Mouse (Mus musculus) left cerebral cortex, adult 2 months (tissue): ENCODE results near the gene Etv5. TPM values are rescaled to one million over a fixed set of nuclear protein-coding genes. Genes with fewer than 3 reads are reported as not detected.
"Not testable (repeated sequence)": the region's sequence is repeated elsewhere in the genome, so short reads cannot be mapped to it uniquely, and the experiment has no call there.

Experiments used
- DNase-seq, 2 experiments: peaks; one replicate each; pipeline ENCODE4 v3.0.0; 2021 to 2022; ENCODE audit warnings: low spot score in 2 of 2, mixed read lengths in 1 of 2; ENCODE audit errors: extremely low spot score in 1 of 2
- H3K27ac ChIP-seq: fragments of 200-600 bp; 2 replicates; pipeline ENCODE4 v1.8.1; 2022
- H3K4me3 ChIP-seq: fragments of 200-600 bp; 2 replicates; pipeline ENCODE4 v1.8.1; 2022
- CTCF ChIP-seq: fragments of 200-600 bp; IDR thresholded peaks from 2 replicates; pipeline ENCODE4 v1.8.1; 2022; ENCODE audit warnings: antibody characterized with exemption, mild to moderate bottlenecking, moderate library complexity
- intact Hi-C: fragments of 180-260 bp; cut with DNase I; formaldehyde crosslinking; loops from one replicate; pipeline ENCODE4 v1.15.1; 2025
- total RNA-seq, 2 experiments: library from RNA; stranded (reverse); gene quantifications; 2 replicates each; pipeline ENCODE4 v1.2.3; 2021

Gene Etv5
- total RNA-seq, 2 experiments from 2014 or later, result 94.7 to 97.5 TPM

GRCm38 (mm10) chr16:22389146-22389911, 50.2 kb downstream of the Etv5 start:
- no peak overlapping the region for H3K4me3 ChIP-seq
- H3K27ac ChIP-seq, result peak overlapping the region; percentile 44; the same call in 1 of the 2 replicates
- TF ChIP-seq CTCF, result no peak
- intact Hi-C loops, result loop anchor here (5.0 kb wide), 1 partner anchor 77 kb away; no protein-coding TSS in a partner anchor
- peak; percentile 41 to 51 for DNase-seq

- DNase-seq, result no peak
- intact Hi-C loops, result loop anchor here (5.0 kb wide), 1 partner anchor 75 kb away; no protein-coding TSS in a partner anchor
- TF ChIP-seq CTCF, result no peak
Observed at GRCm38 (mm10) chr16:22387731-22388130, 51.8 kb downstream of the Etv5 start.

DNA sequence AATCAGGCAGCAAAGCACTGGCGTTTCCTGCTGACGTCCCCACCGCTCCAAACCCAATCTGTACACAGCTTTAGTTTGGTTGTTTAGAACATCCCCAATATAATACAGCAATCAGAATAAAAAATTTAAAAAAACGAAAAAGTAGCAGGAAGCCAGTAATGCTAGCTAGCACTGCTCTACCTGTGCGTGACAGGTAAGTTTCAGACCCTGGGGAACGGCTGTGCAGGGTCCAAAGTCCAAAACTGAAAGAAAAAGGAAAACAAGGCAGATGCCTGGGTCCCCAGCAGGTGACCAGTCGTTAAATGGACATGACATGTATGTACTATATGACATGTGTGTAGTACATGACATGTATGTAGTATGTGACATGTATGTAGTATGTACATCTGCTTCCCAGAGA, 57.5 kb downstream of the Etv5 start:
- H3K27ac ChIP-seq, intact Hi-C loops: not testable (repeated sequence)

More at GRCm38 (mm10) chr16:22387731-22388130, 51.8 kb downstream of the Etv5 start:
- H3K27ac ChIP-seq, result no peak overlapping the region
- no peak overlapping the region for H3K4me3 ChIP-seq

DNA sequence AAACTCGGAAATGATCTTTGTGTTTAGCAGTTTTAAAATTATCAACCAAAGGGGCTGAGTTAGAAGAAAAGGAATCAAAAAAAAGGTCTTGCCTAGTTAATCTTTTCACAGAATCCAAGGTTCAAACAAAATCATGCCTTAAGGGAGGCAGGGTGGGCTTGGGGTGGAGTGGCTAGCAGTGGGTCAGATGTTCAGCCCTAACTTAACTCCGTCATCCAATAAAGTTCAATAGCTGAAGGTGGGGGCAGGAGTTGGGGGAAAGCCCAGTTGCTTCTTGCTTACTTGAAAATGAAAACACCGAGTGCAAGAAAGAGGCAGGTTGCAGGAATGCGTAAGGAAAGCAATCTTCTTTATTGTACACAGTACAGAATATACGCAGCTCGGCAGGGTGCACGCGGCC, 58.5 kb downstream of the Etv5 start:
- intact Hi-C loops, result no loop called here
- DNase-seq, result no peak
- Histone ChIP-seq H3K4me3 (no peak overlapping the region), H3K27ac (no peak overlapping the region)
- TF ChIP-seq CTCF, result no peak

More for the DNA sequence above, 57.5 kb downstream of the Etv5 start:
- not testable (repeated sequence) for H3K4me3 ChIP-seq, DNase-seq

DNA sequence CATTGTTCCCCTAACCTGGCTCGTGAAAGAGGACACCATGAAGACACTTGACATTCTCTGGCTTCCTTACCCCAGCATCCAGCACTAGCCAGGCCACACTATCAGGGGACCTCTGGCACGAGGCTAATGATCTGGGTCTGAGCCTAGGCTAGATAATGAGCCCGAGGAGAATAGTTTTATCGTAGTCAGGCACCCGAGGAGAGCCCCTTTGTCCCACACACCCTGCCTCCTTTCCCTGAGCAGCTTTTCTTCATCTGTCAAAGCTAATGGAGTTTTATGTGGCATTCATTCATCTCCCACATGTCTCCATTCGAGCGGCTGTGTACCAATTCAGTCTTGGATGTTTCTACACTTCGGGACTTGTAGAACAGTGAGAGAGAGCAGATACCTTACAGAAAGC, 59.5 kb downstream of the Etv5 start:
- intact Hi-C loops, result no loop called here
- DNase-seq, result no peak

GRCm38 (mm10) chr16:22379342-22379741, 60.2 kb downstream of the Etv5 start:
- no peak for DNase-seq
- intact Hi-C loops, result no loop called here
- no peak for TF ChIP-seq CTCF

More for the DNA sequence above, 59.5 kb downstream of the Etv5 start:
- TF ChIP-seq CTCF, result no peak
- Histone ChIP-seq H3K4me3 (no peak overlapping the region), H3K27ac (no peak overlapping the region)

DNA sequence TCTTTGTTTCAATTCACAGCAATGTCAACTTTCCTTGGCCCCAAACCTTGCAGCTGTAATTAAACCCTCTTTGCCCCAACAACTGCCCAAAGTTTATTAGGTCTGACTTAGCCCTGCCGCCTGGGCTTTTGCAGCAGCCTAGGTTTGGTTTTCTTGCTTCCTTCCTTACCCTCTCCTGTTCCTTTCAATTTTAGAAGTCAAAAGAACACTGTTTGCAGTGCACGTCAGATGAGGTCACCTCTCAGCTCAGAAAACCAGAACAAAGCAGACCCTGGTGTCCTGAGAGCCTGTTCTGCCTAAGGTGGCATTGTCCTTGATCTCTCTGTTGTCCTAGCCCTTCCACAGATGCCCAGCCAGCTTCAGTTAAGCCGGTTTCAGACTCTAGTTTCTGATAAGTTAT, 61.8 kb downstream of the Etv5 start:
- intact Hi-C loops, result no loop called here
- no peak for DNase-seq
- no peak for TF ChIP-seq CTCF
- Histone ChIP-seq H3K4me3 (no peak overlapping the region), H3K27ac (no peak overlapping the region)

More at GRCm38 (mm10) chr16:22379342-22379741, 60.2 kb downstream of the Etv5 start:
- Histone ChIP-seq H3K27ac (no peak overlapping the region), H3K4me3 (no peak overlapping the region)

DNA sequence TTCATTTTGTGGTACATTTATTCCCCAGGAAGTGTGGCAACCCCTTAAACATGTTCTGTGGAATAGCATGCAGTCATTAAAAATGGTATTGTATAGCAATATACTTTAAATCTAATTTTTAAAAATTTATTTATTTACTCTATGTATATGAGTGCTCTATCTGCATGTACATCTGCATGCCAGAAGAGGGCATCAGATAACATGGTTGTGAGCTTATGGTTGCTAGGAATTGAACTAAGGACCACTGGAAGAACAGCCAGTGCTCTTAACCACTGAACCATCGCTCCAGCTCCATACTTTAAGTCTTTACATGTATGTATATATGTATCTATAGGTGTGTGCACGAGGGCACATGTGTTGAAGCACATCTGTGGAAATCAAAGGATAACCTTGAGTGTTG, 64.6 kb downstream of the Etv5 start:
- no peak overlapping the region for H3K4me3 ChIP-seq
- intact Hi-C loops, result no loop called here
- TF ChIP-seq CTCF, result peak; percentile 39
- H3K27ac ChIP-seq, result no peak overlapping the region
- DNase-seq, result no peak

GRCm38 (mm10) chr16:22372701-22373124, 66.8 kb downstream of the Etv5 start:
- no peak for DNase-seq
- no peak for TF ChIP-seq CTCF
- Histone ChIP-seq H3K4me3 (no peak overlapping the region), H3K27ac (no peak overlapping the region)
- intact Hi-C loops, result no loop called here

GRCm38 (mm10) chr16:22372225-22372624, 67.3 kb downstream of the Etv5 start:
- intact Hi-C loops, result no loop called here
- no peak for TF ChIP-seq CTCF
- Histone ChIP-seq H3K4me3 (no peak overlapping the region), H3K27ac (no peak overlapping the region)
- DNase-seq, result no peak

DNA sequence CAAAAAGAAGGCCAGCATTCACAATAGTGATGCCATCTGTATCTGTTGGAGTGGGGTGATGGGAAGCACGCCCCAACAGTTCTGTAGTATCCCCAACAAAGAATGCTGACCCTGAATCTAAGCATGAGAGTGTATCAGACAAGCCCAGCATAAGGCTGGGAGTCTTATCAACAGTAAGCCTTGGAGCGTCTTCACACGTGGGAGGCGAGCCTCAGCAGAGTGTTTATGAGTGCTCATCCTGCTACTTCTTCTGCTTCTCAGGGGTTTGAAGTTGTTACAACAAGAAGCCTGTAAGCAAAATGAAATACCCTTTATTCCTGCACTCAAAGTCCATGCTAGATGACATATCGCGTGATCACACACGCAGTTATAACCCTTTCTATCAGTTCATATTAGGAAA, 72.4 kb downstream of the Etv5 start:
- no peak overlapping the region for H3K4me3 ChIP-seq
- intact Hi-C loops, result no loop called here
- TF ChIP-seq CTCF, result no peak
- peak overlapping the region; percentile 44; the same call in 1 of the 2 replicates for H3K27ac ChIP-seq
- no peak for DNase-seq

DNA sequence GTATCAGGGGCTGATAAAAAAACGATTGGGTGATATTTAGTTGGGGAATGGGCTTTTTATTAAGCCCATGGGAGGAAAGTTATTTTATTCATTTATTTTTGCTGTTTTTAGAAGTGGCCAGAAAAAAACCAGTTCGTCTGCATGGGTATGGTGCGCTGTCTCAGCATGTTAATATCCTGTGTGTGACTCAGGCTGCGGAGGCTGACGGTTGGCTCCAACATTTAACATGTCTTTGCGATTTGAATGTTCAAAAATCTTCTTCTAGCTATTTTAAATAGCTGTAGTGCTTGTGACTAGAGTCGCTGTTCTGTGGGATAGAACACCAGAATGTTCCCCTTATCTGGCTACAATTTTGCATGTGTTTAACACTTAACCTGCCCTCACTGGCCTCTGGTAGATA, 73.5 kb downstream of the Etv5 start:
- Histone ChIP-seq H3K4me3 (no peak overlapping the region), H3K27ac (peak overlapping the region; percentile 83)
- peak in 1 of 2 experiments; percentile 44 for DNase-seq
- intact Hi-C loops, result loop anchor here (1.0 kb wide), 1 partner anchor 39 kb away; no protein-coding TSS in a partner anchor
- no peak for TF ChIP-seq CTCF

DNA sequence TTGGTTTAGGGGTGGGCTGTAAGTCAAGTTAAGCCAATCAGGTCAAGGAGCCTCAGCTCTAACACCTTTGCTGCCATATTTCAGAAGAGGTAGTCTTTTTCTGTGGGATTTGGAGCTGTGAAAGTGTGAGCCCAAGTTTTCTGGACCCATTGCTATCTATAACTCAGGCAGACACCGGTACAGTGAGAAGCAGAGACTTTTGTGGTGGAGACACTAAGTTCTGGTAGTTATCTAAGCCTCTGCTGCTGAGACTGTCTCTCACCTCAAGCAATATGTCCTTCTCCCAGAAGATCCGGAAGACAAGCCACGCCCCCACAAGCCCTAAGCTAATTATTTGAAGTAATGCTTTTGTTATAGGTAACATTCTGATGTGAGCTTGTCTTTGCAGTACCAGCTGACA, 73.9 kb downstream of the Etv5 start:
- DNase-seq, result no peak
- H3K27ac ChIP-seq, result peak overlapping the region; percentile 83
- no peak for TF ChIP-seq CTCF
- H3K4me3 ChIP-seq, result no peak overlapping the region
- intact Hi-C loops, result no loop called here
